Mouse (Mus musculus): Measurements from ENCODE around the gene Gm9508. TPM values are rescaled to one million over a fixed set of nuclear protein-coding genes. Genes with fewer than 3 reads are reported as not detected.
"Not testable (repeated sequence)": the region's sequence is repeated elsewhere in the genome, so short reads cannot be mapped to it uniquely, and the experiment has no call there.

Gm9508 gene
- total and polyA plus RNA-seq, 2 experiments from 2014 or later: not detected

- 37% methylated on average over 3 of the region's 3 CpGs for WGBS
- no peak for ATAC-seq (ENCODE audit: low FRiP score)
Observed at GRCm38 (mm10) chr10:77726186-77726585, 29.2 kb upstream of the Gm9508 start, which contains the start of gene Gm10100. Gene Gm10100 (plus strand): TSS chr10:77726486.

GRCm38 (mm10) chr10:77724855-77725254 is 27.8 kb upstream of the Gm9508 start:
- Histone ChIP-seq H3K4me2 (ENCODE audit: low read depth, low read length, poor library complexity, severe bottlenecking) (no peak overlapping the region), H3K9ac (replicated peaks; ENCODE audit: low read length, poor library complexity, severe bottlenecking) (no peak overlapping the region), H3K27me3 (ENCODE audit: insufficient read depth, low read length) (no peaks in the 10 kb centered on the region), H3K36me3 (ENCODE audit: insufficient read depth, low read length) (no peaks in the 10 kb centered on the region), H3K4me3 (ENCODE audit: low read depth, low read length) (no peak overlapping the region), H3K27ac (ENCODE audit: low read depth, low read length) (no peak overlapping the region), H3K9me3 (ENCODE audit: low read length) (no peaks in the 10 kb centered on the region), H3K4me1 (ENCODE audit: insufficient read depth, low read length) (no peaks in the 10 kb centered on the region)
- no peak for ATAC-seq (ENCODE audit: low FRiP score)
- TF ChIP-seq CTCF (IDR thresholded peaks at IDR 0.05): no peak
- no peak for DNase-seq (ENCODE audit: low spot score)
- WGBS: 73% methylated on average over 8 of the region's 8 CpGs

More at GRCm38 (mm10) chr10:77726186-77726585, 29.2 kb upstream of the Gm9508 start, which contains the start of gene Gm10100:
- Histone ChIP-seq H3K27ac (ENCODE audit: low read depth, low read length) (no peak within 1 kb of the TSS), H3K4me3 (ENCODE audit: low read depth, low read length) (no peak within 1 kb of the TSS), H3K4me1 (ENCODE audit: insufficient read depth, low read length) (no peaks in the 10 kb centered on the region), H3K36me3 (ENCODE audit: insufficient read depth, low read length) (no peaks in the 10 kb centered on the region), H3K9me3 (ENCODE audit: low read length) (no peaks in the 10 kb centered on the region), H3K9ac (replicated peaks; ENCODE audit: low read length, poor library complexity, severe bottlenecking) (no peak within 1 kb of the TSS), H3K4me2 (ENCODE audit: low read depth, low read length, poor library complexity, severe bottlenecking) (no peak within 1 kb of the TSS), H3K27me3 (ENCODE audit: insufficient read depth, low read length) (no peaks in the 10 kb centered on the region)
- no peak for DNase-seq (ENCODE audit: low spot score)
- no peak for TF ChIP-seq CTCF (IDR thresholded peaks at IDR 0.05)

- H3K36me3 ChIP-seq (ENCODE audit: insufficient read depth, low read length); H3K4me2 ChIP-seq (ENCODE audit: low read depth, low read length, poor library complexity, severe bottlenecking); H3K4me3 ChIP-seq (ENCODE audit: low read depth, low read length); DNase-seq (ENCODE audit: low spot score); ATAC-seq (ENCODE audit: low FRiP score); H3K4me1 ChIP-seq (ENCODE audit: insufficient read depth, low read length); H3K27me3 ChIP-seq (ENCODE audit: insufficient read depth, low read length); H3K9ac ChIP-seq (replicated peaks; ENCODE audit: low read length, poor library complexity, severe bottlenecking); H3K27ac ChIP-seq (ENCODE audit: low read depth, low read length); H3K9me3 ChIP-seq (ENCODE audit: low read length): not testable (repeated sequence)
- WGBS: 89% methylated on average over 1 of the region's 1 CpGs
Observed at GRCm38 (mm10) chr10:77720299-77720698, 23.3 kb upstream of the Gm9508 start, which contains the start of gene Krtap12-1. Gene Krtap12-1 (plus strand): TSS chr10:77720599.

GRCm38 (mm10) chr10:77715507-77715906 is 18.5 kb upstream of the Gm9508 start, which contains the start of gene Gm10142:
Gene Gm10142 (plus strand): TSS chr10:77715807.
- TF ChIP-seq CTCF (IDR thresholded peaks at IDR 0.05): no peak
- Histone ChIP-seq H3K27me3 (ENCODE audit: insufficient read depth, low read length) (no peaks in the 10 kb centered on the region), H3K4me1 (ENCODE audit: insufficient read depth, low read length) (no peaks in the 10 kb centered on the region), H3K4me2 (ENCODE audit: low read depth, low read length, poor library complexity, severe bottlenecking) (no peak within 1 kb of the TSS), H3K4me3 (ENCODE audit: low read depth, low read length) (no peak within 1 kb of the TSS), H3K9me3 (ENCODE audit: low read length) (0 out of 2 replicates have a peak, but pooled peaks cover 3% of the 10 kb centered on the region), H3K36me3 (ENCODE audit: insufficient read depth, low read length) (no peaks in the 10 kb centered on the region), H3K27ac (ENCODE audit: low read depth, low read length) (no peak within 1 kb of the TSS), H3K9ac (replicated peaks; ENCODE audit: low read length, poor library complexity, severe bottlenecking) (no peak within 1 kb of the TSS)
- ATAC-seq (ENCODE audit: low FRiP score): no peak
- 80% methylated on average over 1 of the region's 1 CpGs for WGBS
- no peak for DNase-seq (ENCODE audit: low spot score)

GRCm38 (mm10) chr10:77713734-77714133 is 16.7 kb upstream of the Gm9508 start:
- Histone ChIP-seq H3K27ac (ENCODE audit: low read depth, low read length) (no peak overlapping the region), H3K9me3 (ENCODE audit: low read length) (0 out of 2 replicates have a peak, but pooled peaks cover 3% of the 10 kb centered on the region), H3K9ac (replicated peaks; ENCODE audit: low read length, poor library complexity, severe bottlenecking) (no peak overlapping the region), H3K36me3 (ENCODE audit: insufficient read depth, low read length) (no peaks in the 10 kb centered on the region), H3K4me1 (ENCODE audit: insufficient read depth, low read length) (no peaks in the 10 kb centered on the region), H3K4me2 (ENCODE audit: low read depth, low read length, poor library complexity, severe bottlenecking) (no peak overlapping the region), H3K4me3 (ENCODE audit: low read depth, low read length) (no peak overlapping the region), H3K27me3 (ENCODE audit: insufficient read depth, low read length) (no peaks in the 10 kb centered on the region)
- ATAC-seq (ENCODE audit: low FRiP score) (no peak), DNase-seq (ENCODE audit: low spot score) (no peak)
- WGBS: 67% methylated on average over 4 of the region's 4 CpGs
- TF ChIP-seq CTCF (IDR thresholded peaks at IDR 0.05): no peak

GRCm38 (mm10) chr10:77711157-77711556 is 14.1 kb upstream of the Gm9508 start, which contains the start of gene Gm10024:
Gene Gm10024 (plus strand): TSS chr10:77711457.
- not testable (repeated sequence) for DNase-seq (ENCODE audit: low spot score); ATAC-seq (ENCODE audit: low FRiP score); H3K9me3 ChIP-seq (ENCODE audit: low read length); H3K27me3 ChIP-seq (ENCODE audit: insufficient read depth, low read length); H3K4me3 ChIP-seq (ENCODE audit: low read depth, low read length); H3K4me1 ChIP-seq (ENCODE audit: insufficient read depth, low read length); H3K9ac ChIP-seq (replicated peaks; ENCODE audit: low read length, poor library complexity, severe bottlenecking); H3K36me3 ChIP-seq (ENCODE audit: insufficient read depth, low read length); H3K4me2 ChIP-seq (ENCODE audit: low read depth, low read length, poor library complexity, severe bottlenecking); H3K27ac ChIP-seq (ENCODE audit: low read depth, low read length)
